Mouse (Mus musculus) CH12.LX (cell line): ENCODE measurements at regions not wholly inside any gene's neighbourhood (a gene's known extent, or its start where the extent isn't known, plus 50 kb on each side); places are given as distances from the start of the nearest gene placed in this dataset.

ENCODE experiments used
- DNase-seq: peaks from one replicate; pipeline ENCODE4 v3.0.0-alpha.2; 2013; ENCODE audit errors: extremely low read depth
- H3K27ac ChIP-seq: 2 replicates; pipeline ENCODE4 v1.5.1; 2012; ENCODE audit warnings: low read depth, mild to moderate bottlenecking, control low read depth, moderate library complexity; ENCODE audit not compliant: insufficient read depth
- H3K27me3 ChIP-seq: replicated peaks from 2 replicates; pipeline ENCODE3; 2012; ENCODE audit warnings: inconsistent platforms
- H3K36me3 ChIP-seq, 2 experiments: replicated peaks in 1 of 2; 2 replicates each; pipeline versions ENCODE3 to v1.6.1; 2012; ENCODE audit warnings: inconsistent platforms in 1 of 2, low read length in 1 of 2, mild to moderate bottlenecking in 1 of 2, mixed read lengths in 1 of 2, moderate library complexity in 1 of 2; ENCODE audit not compliant: control insufficient read depth in 1 of 2, insufficient read depth in 1 of 2
- H3K4me1 ChIP-seq, 2 experiments: 2 replicates each; pipeline ENCODE4 v1.6.1; 2012; ENCODE audit warnings: inconsistent platforms in 1 of 2, moderate library complexity in 1 of 2; ENCODE audit not compliant: insufficient read depth in 2 of 2, control insufficient read depth in 1 of 2
- H3K4me2 ChIP-seq: 2 replicates; pipeline ENCODE4 v1.6.1; 2012; ENCODE audit warnings: low read depth, mild to moderate bottlenecking, control low read depth; ENCODE audit not compliant: poor library complexity, insufficient read depth, severe bottlenecking
- H3K4me3 ChIP-seq, 3 experiments: fragments of 150-350 bp in 1 of 3; sonication (generic) in 1 of 3; replicated peaks in 1 of 3; 2 replicates each; pipeline versions ENCODE3 to v1.5.1; 2011 to 2012; ENCODE audit warnings: low read depth in 2 of 3, low read length in 2 of 3, mild to moderate bottlenecking in 2 of 3, moderate library complexity in 2 of 3, control low read depth in 1 of 3, improper control_type of control experiment in 1 of 3, inconsistent platforms in 1 of 3, mixed read lengths in 1 of 3; ENCODE audit not compliant: poor library complexity in 1 of 3
- H3K79me2 ChIP-seq: replicated peaks from 2 replicates; pipeline ENCODE4 v1.6.1; 2012; ENCODE audit warnings: mild to moderate bottlenecking, moderate library complexity; ENCODE audit not compliant: control insufficient read depth, poor library complexity, insufficient read depth, severe bottlenecking; ENCODE audit errors: extremely low read depth
- H3K9ac ChIP-seq: 2 replicates; pipeline ENCODE4 v1.6.1; 2012; ENCODE audit warnings: low read depth, mild to moderate bottlenecking, control low read depth, moderate library complexity; ENCODE audit not compliant: insufficient read depth
- H3K9me3 ChIP-seq: replicated peaks from 2 replicates; pipeline ENCODE3; 2012; ENCODE audit warnings: low read length, inconsistent platforms, mixed read lengths
- BHLHE40 ChIP-seq: IDR thresholded peaks from 2 replicates; pipeline ENCODE4 v1.6.1; 2011; ENCODE audit warnings: mild to moderate bottlenecking, low read depth, low read length, improper control_type of control experiment
- CHD1 ChIP-seq: IDR thresholded peaks from 2 replicates; pipeline ENCODE4 v1.6.1; 2012; ENCODE audit warnings: low read depth, low read length, improper control_type of control experiment, inconsistent platforms
- CHD2 ChIP-seq: IDR thresholded peaks from 2 replicates; pipeline ENCODE4 v1.6.1; 2011; ENCODE audit warnings: low read length, improper control_type of control experiment
- ELF1 ChIP-seq: IDR thresholded peaks from 2 replicates; pipeline ENCODE4 v1.6.1; 2014; ENCODE audit warnings: low read depth, mild to moderate bottlenecking, inconsistent platforms, low read length, improper control_type of control experiment
- EP300 ChIP-seq: IDR thresholded peaks from 2 replicates; pipeline ENCODE4 v1.6.1; 2011; ENCODE audit warnings: low read length, improper control_type of control experiment
- ETS1 ChIP-seq: conservative IDR thresholded peaks from 2 replicates; pipeline ENCODE4 v1.6.1; 2012; ENCODE audit warnings: low read depth, mild to moderate bottlenecking, inconsistent platforms, low read length, improper control_type of control experiment, moderate library complexity
- GABPA ChIP-seq: IDR thresholded peaks from 2 replicates; pipeline ENCODE4 v1.6.1; 2012; ENCODE audit warnings: low read depth, low read length, improper control_type of control experiment, inconsistent platforms; ENCODE audit not compliant: insufficient replicate concordance
- HCFC1 ChIP-seq: IDR thresholded peaks from 2 replicates; pipeline ENCODE4 v1.6.1; 2012; ENCODE audit warnings: low read depth, mild to moderate bottlenecking, inconsistent platforms, low read length, improper control_type of control experiment
- IRF4 ChIP-seq: IDR thresholded peaks from 2 replicates; pipeline ENCODE4 v1.6.1; 2014; ENCODE audit warnings: low read depth, mild to moderate bottlenecking, inconsistent platforms, low read length, improper control_type of control experiment
- MAFK ChIP-seq: IDR thresholded peaks from 2 replicates; pipeline ENCODE4 v1.6.1; 2011; ENCODE audit warnings: low read length, improper control_type of control experiment; ENCODE audit not compliant: insufficient replicate concordance
- MAX ChIP-seq: IDR thresholded peaks from 2 replicates; pipeline ENCODE4 v1.6.1; 2011; ENCODE audit warnings: low read length, improper control_type of control experiment
- MEF2A ChIP-seq: IDR thresholded peaks from 2 replicates; pipeline ENCODE4 v1.6.1; 2014; ENCODE audit warnings: low read depth, mild to moderate bottlenecking, inconsistent platforms, low read length, improper control_type of control experiment, borderline replicate concordance
- MXI1 ChIP-seq: IDR thresholded peaks from 2 replicates; pipeline ENCODE4 v1.6.1; 2011; ENCODE audit warnings: mild to moderate bottlenecking, low read depth, low read length, improper control_type of control experiment
- MYC ChIP-seq: IDR thresholded peaks from 2 replicates; pipeline ENCODE4 v1.6.1; 2011; ENCODE audit warnings: low read depth, mild to moderate bottlenecking, improper control_type of control experiment, low read length
- NRF1 ChIP-seq: IDR thresholded peaks from 2 replicates; pipeline ENCODE4 v1.6.1; 2014; ENCODE audit warnings: low read depth, mild to moderate bottlenecking, inconsistent platforms, low read length, improper control_type of control experiment, moderate library complexity
- PAX5 ChIP-seq: IDR thresholded peaks from 2 replicates; pipeline ENCODE4 v1.6.1; 2012; ENCODE audit warnings: low read length, inconsistent platforms, mixed read lengths
- POLR2A ChIP-seq: IDR thresholded peaks from 2 replicates; pipeline ENCODE4 v1.6.1; 2011; ENCODE audit warnings: low read depth, mild to moderate bottlenecking, improper control_type of control experiment, low read length
- POLR2AphosphoS2 ChIP-seq: IDR thresholded peaks from 2 replicates; pipeline ENCODE4 v1.6.1; 2011; ENCODE audit warnings: low read depth, low read length, improper control_type of control experiment
- RAD21 ChIP-seq: IDR thresholded peaks from 2 replicates; pipeline ENCODE4 v1.6.1; 2011; ENCODE audit warnings: low read depth, mild to moderate bottlenecking, low read length, improper control_type of control experiment, moderate library complexity
- SMC3 ChIP-seq: IDR thresholded peaks from 2 replicates; pipeline ENCODE4 v1.6.1; 2011; ENCODE audit warnings: low read depth, low read length, improper control_type of control experiment
- TCF12 ChIP-seq: IDR thresholded peaks from 2 replicates; pipeline ENCODE4 v1.6.1; 2014; ENCODE audit warnings: low read depth, mild to moderate bottlenecking, inconsistent platforms, low read length, improper control_type of control experiment
- USF1 ChIP-seq: IDR thresholded peaks from 2 replicates; pipeline ENCODE4 v1.6.1; 2014; ENCODE audit warnings: low read depth, mild to moderate bottlenecking, inconsistent platforms, low read length, improper control_type of control experiment
- ZKSCAN1 ChIP-seq: IDR thresholded peaks from 2 replicates; pipeline ENCODE4 v1.6.1; 2012; ENCODE audit warnings: low read depth, inconsistent platforms, low read length, improper control_type of control experiment, borderline replicate concordance
- ZNF384 ChIP-seq: IDR thresholded peaks from 2 replicates; pipeline ENCODE4 v1.6.1; 2012; ENCODE audit warnings: low read depth, low read length, improper control_type of control experiment, inconsistent platforms
- dilution Hi-C: fragments of 300-500 bp; cut with MboI; formaldehyde crosslinking; loops from 2 replicates; pipeline ENCODE4 v1.14.3; 2020; ENCODE audit warnings: low sequenced_read_pairs; ENCODE audit not compliant: extremely low pct_unique_long_range_greater_than_20kb, extremely low pct_ligation_motif_present
- in situ Hi-C: fragments of 300-500 bp; cut with MboI; formaldehyde crosslinking; loops from 3 replicates; pipeline ENCODE4 v1.14.3; 2019; ENCODE audit warnings: low sequenced_read_pairs, low pct_ligation_motif_present, low pct_unique_long_range_greater_than_20kb, mixed read lengths

DNA sequence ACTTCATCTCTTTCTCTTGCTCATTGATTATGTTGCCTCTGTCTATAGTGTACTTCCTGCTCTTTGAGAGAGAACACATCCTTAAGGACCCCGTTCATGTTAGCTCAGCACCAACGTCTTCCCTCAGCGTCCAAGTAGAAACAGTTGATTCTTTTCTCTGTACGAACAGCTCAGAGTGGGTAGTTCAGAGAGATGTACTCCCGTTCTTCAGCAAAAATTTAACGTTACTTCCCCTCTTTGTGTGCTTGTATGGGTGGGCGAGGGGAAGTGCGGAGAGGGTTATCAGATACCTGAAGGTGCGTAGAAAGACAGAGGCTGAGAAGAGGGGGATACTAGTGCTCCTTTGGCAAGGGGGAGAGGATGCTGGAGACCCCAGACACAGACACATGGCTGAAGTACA lies 55.1 kb upstream of the Tab2 start:
- TF ChIP-seq NRF1 (no peak), MXI1 (no peak), CHD1 (no peak), ZNF384 (no peak)
- Histone ChIP-seq H3K9me3 (no peaks in the 10 kb centered on the region), H3K4me2 (no peak overlapping the region), H3K27me3 (no peaks in the 10 kb centered on the region), H3K4me3 (no peak overlapping the region), H3K9ac (no peak overlapping the region), H3K27ac (no peak overlapping the region), H3K79me2 (no peaks in the 10 kb centered on the region), H3K36me3 (no peaks in the 10 kb centered on the region), H3K4me1 (peaks cover 16 to 37% of the 10 kb centered on the region in 2 experiments)
- dilution Hi-C loops (no loop called here), in situ Hi-C loops (no loop called here)
- no peak for DNase-seq

DNA sequence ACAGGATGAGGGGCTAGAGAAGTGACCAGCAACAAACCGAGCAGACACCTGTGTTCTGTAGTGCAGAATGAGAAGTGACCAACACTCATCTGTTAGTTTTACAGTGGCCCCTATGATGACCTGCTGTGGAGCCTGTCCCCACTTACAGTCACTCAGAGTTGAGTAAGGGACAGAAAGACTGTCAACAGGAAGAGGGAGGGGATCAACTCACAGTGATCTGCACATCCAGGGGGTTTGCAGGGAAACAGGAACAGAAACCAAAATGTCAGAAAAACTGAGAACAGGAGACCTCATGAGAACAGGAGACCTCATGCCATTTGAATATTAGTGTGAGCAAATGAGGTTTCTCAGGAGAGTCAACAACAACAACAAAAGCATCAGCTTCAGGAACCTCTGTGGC lies 53.8 kb upstream of the Tab2 start:
- dilution Hi-C loops = no loop called here
- no peak overlapping the region for H3K4me3 ChIP-seq
- no peaks in the 10 kb centered on the region for H3K79me2 ChIP-seq
- no peak overlapping the region for H3K27ac ChIP-seq
- H3K36me3 ChIP-seq = no peaks in the 10 kb centered on the region
- H3K9ac ChIP-seq = no peak overlapping the region
- peaks cover 16 to 37% of the 10 kb centered on the region in 2 experiments for H3K4me1 ChIP-seq
- TF ChIP-seq MAFK = no peak
- peak; percentile 77 for TF ChIP-seq EP300
- no peak for TF ChIP-seq CHD2
- TF ChIP-seq MAX = no peak
- peak; percentile 18; the same call in 1 of the 2 replicates for TF ChIP-seq ETS1
- TF ChIP-seq ZKSCAN1 = no peak
- TF ChIP-seq ELF1 = 0 out of 2 replicates have a peak, but pooled peaks have one; percentile 16
- TF ChIP-seq BHLHE40 = peak; percentile 63; the same call in 1 of the 2 replicates
- TF ChIP-seq IRF4 = peak; percentile 79
- peak; percentile 62 for DNase-seq
- no peaks in the 10 kb centered on the region for H3K27me3 ChIP-seq
- H3K4me2 ChIP-seq = no peak overlapping the region
- H3K9me3 ChIP-seq = no peaks in the 10 kb centered on the region
- in situ Hi-C loops = no loop called here

DNA sequence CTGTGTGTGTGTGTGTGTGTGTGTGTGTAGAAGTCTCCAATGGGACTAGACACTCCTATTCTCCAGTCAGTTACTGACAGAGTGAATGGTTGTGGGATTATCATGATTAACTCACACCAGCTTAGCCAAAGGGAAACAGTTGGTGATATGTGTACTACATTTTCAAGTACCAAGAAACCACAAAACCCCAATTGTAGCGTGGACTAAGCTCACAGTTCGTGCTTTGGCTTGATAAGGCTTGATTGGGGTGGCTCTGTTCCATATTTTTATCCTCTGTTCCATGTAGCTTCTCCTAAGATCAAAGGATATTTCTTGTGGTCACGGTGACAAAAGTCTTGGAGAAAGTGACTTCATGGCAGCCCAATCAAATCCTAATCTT lies 51.9 kb upstream of the Tab2 start:
- TF ChIP-seq RAD21 (no peak), MAFK (no peak), TCF12 (no peak), MEF2A (no peak), BHLHE40 (no peak), SMC3 (no peak), ETS1 (no peak), MXI1 (no peak), EP300 (no peak), HCFC1 (no peak), POLR2A (no peak), NRF1 (no peak), CHD2 (no peak), GABPA (no peak), MYC (no peak), POLR2AphosphoS2 (no peak), USF1 (no peak), PAX5 (no peak)
- H3K27ac ChIP-seq = no peak overlapping the region
- in situ Hi-C loops = no loop called here
- DNase-seq = no peak
- no peak overlapping the region for H3K9ac ChIP-seq
- no peaks in the 10 kb centered on the region for H3K36me3 ChIP-seq
- peak overlapping the region; percentile 82 for H3K4me2 ChIP-seq
- no peak overlapping the region for H3K4me3 ChIP-seq
- H3K79me2 ChIP-seq = no peaks in the 10 kb centered on the region
- peaks cover 16 to 37% of the 10 kb centered on the region in 2 experiments for H3K4me1 ChIP-seq
- no peaks in the 10 kb centered on the region for H3K27me3 ChIP-seq
- dilution Hi-C loops = no loop called here
- peaks cover 3% of the 10 kb centered on the region for H3K9me3 ChIP-seq
